Mouse (Mus musculus): ENCODE results near the gene Men1. TPM values are rescaled to one million over a fixed set of nuclear protein-coding genes. Genes with fewer than 3 reads are reported as not detected.

Gene Men1
- polyA plus RNA-seq, 1 experiment from 2014 or later: 61.3 TPM

GRCm38 (mm10) chr19:6335458-6335827, 664 bp downstream of the Men1 start:
- peak overlapping the region; percentile 94 for H3K4me2 ChIP-seq (ENCODE audit: low read depth, low read length)
- H3K4me3 ChIP-seq (ENCODE audit: low read length): peak overlapping the region; percentile 90
- no peaks in the 10 kb centered on the region for H3K27me3 ChIP-seq (replicated peaks; ENCODE audit: control insufficient read depth, insufficient read depth, low read length)
- H3K36me3 ChIP-seq (ENCODE audit: control insufficient read depth, insufficient read depth, low read length): peaks cover 19% of the 10 kb centered on the region
- peak overlapping the region; percentile 75 for H3K27ac ChIP-seq (ENCODE audit: low read length)
- no peaks in the 10 kb centered on the region for H3K9me3 ChIP-seq (ENCODE audit: control insufficient read depth, low read length)
- H3K4me1 ChIP-seq (ENCODE audit: control insufficient read depth, insufficient read depth, low read length): peaks cover 31% of the 10 kb centered on the region
- H3K9ac ChIP-seq (ENCODE audit: low read depth, low read length): peak overlapping the region; percentile 89
- ATAC-seq: peak; percentile 17
- 1% methylated on average over 25 of the region's 25 CpGs for WGBS

- WGBS: 90% methylated on average over 10 of the region's 10 CpGs
- 0 out of 2 replicates have a peak overlapping the region, but pooled peaks have one; percentile 94 for H3K4me2 ChIP-seq (ENCODE audit: low read depth, low read length)
- H3K9me3 ChIP-seq (ENCODE audit: control insufficient read depth, low read length): no peaks in the 10 kb centered on the region
- H3K27me3 ChIP-seq (replicated peaks; ENCODE audit: control insufficient read depth, insufficient read depth, low read length): no peaks in the 10 kb centered on the region
- peaks cover 31% of the 10 kb centered on the region for H3K4me1 ChIP-seq (ENCODE audit: control insufficient read depth, insufficient read depth, low read length)
- no peak overlapping the region for H3K27ac ChIP-seq (ENCODE audit: low read length)
- no peak for ATAC-seq
- peaks cover 19% of the 10 kb centered on the region for H3K36me3 ChIP-seq (ENCODE audit: control insufficient read depth, insufficient read depth, low read length)
- H3K4me3 ChIP-seq (ENCODE audit: low read length): no peak overlapping the region
- peak overlapping the region; percentile 89; the same call in 1 of the 2 replicates for H3K9ac ChIP-seq (ENCODE audit: low read depth, low read length)
Measured at GRCm38 (mm10) chr19:6336920-6337319, 2.1 kb downstream of the Men1 start.

- Histone ChIP-seq H3K4me1 (ENCODE audit: control insufficient read depth, insufficient read depth, low read length) (peaks cover 35% of the 10 kb centered on the region), H3K36me3 (ENCODE audit: control insufficient read depth, insufficient read depth, low read length) (peaks cover 19% of the 10 kb centered on the region), H3K4me2 (ENCODE audit: low read depth, low read length) (no peak overlapping the region), H3K9ac (ENCODE audit: low read depth, low read length) (no peak overlapping the region), H3K27ac (ENCODE audit: low read length) (no peak overlapping the region), H3K4me3 (ENCODE audit: low read length) (no peak overlapping the region), H3K9me3 (ENCODE audit: control insufficient read depth, low read length) (no peaks in the 10 kb centered on the region), H3K27me3 (replicated peaks; ENCODE audit: control insufficient read depth, insufficient read depth, low read length) (no peaks in the 10 kb centered on the region)
- WGBS: 95% methylated on average over 7 of the region's 7 CpGs
- ATAC-seq: no peak
Measured at GRCm38 (mm10) chr19:6338171-6338570, 3.4 kb downstream of the Men1 start.

GRCm38 (mm10) chr19:6338716-6339115, 3.9 kb downstream of the Men1 start:
- Histone ChIP-seq H3K27ac (ENCODE audit: low read length) (no peak overlapping the region), H3K4me1 (ENCODE audit: control insufficient read depth, insufficient read depth, low read length) (peaks cover 35% of the 10 kb centered on the region), H3K9ac (ENCODE audit: low read depth, low read length) (no peak overlapping the region), H3K4me2 (ENCODE audit: low read depth, low read length) (no peak overlapping the region), H3K36me3 (ENCODE audit: control insufficient read depth, insufficient read depth, low read length) (peaks cover 19% of the 10 kb centered on the region), H3K27me3 (replicated peaks; ENCODE audit: control insufficient read depth, insufficient read depth, low read length) (no peaks in the 10 kb centered on the region), H3K9me3 (ENCODE audit: control insufficient read depth, low read length) (no peaks in the 10 kb centered on the region), H3K4me3 (ENCODE audit: low read length) (no peak overlapping the region)
- WGBS: 87% methylated on average over 11 of the region's 11 CpGs
- ATAC-seq: no peak

GRCm38 (mm10) chr19:6339191-6339590, 4.4 kb downstream of the Men1 start:
- H3K4me2 ChIP-seq (ENCODE audit: low read depth, low read length): no peak overlapping the region
- WGBS: 94% methylated on average over 6 of the region's 6 CpGs
- H3K9ac ChIP-seq (ENCODE audit: low read depth, low read length): no peak overlapping the region
- H3K9me3 ChIP-seq (ENCODE audit: control insufficient read depth, low read length): no peaks in the 10 kb centered on the region
- H3K4me1 ChIP-seq (ENCODE audit: control insufficient read depth, insufficient read depth, low read length): peaks cover 32% of the 10 kb centered on the region
- peaks cover 19% of the 10 kb centered on the region for H3K36me3 ChIP-seq (ENCODE audit: control insufficient read depth, insufficient read depth, low read length)
- no peak overlapping the region for H3K27ac ChIP-seq (ENCODE audit: low read length)
- H3K4me3 ChIP-seq (ENCODE audit: low read length): no peak overlapping the region
- H3K27me3 ChIP-seq (replicated peaks; ENCODE audit: control insufficient read depth, insufficient read depth, low read length): no peaks in the 10 kb centered on the region
- no peak for ATAC-seq

GRCm38 (mm10) chr19:6339890-6340504, 5.2 kb downstream of the Men1 start:
- Histone ChIP-seq H3K9ac (ENCODE audit: low read depth, low read length) (peak overlapping the region; percentile 80; the same call in 1 of the 2 replicates), H3K36me3 (ENCODE audit: control insufficient read depth, insufficient read depth, low read length) (peaks cover 19% of the 10 kb centered on the region), H3K4me1 (ENCODE audit: control insufficient read depth, insufficient read depth, low read length) (peaks cover 29% of the 10 kb centered on the region), H3K27me3 (replicated peaks; ENCODE audit: control insufficient read depth, insufficient read depth, low read length) (no peaks in the 10 kb centered on the region), H3K4me3 (ENCODE audit: low read length) (no peak overlapping the region), H3K9me3 (ENCODE audit: control insufficient read depth, low read length) (no peaks in the 10 kb centered on the region), H3K27ac (ENCODE audit: low read length) (peak overlapping the region; percentile 47; the same call in 1 of the 2 replicates), H3K4me2 (ENCODE audit: low read depth, low read length) (peak overlapping the region; percentile 97)
- ATAC-seq: no peak
- 72% methylated on average over 15 of the region's 15 CpGs for WGBS

- H3K4me2 ChIP-seq (ENCODE audit: low read depth, low read length): peak within 1 kb of the TSS; percentile 97
- H3K4me1 ChIP-seq (ENCODE audit: control insufficient read depth, insufficient read depth, low read length): peaks cover 27% of the 10 kb centered on the region
- H3K9me3 ChIP-seq (ENCODE audit: control insufficient read depth, low read length): no peaks in the 10 kb centered on the region
- WGBS: 4% methylated on average over 66 of the region's 72 CpGs
- ATAC-seq: peak; percentile 88
- H3K4me3 ChIP-seq (ENCODE audit: low read length): peak within 1 kb of the TSS; percentile 73
- H3K27me3 ChIP-seq (replicated peaks; ENCODE audit: control insufficient read depth, insufficient read depth, low read length): no peaks in the 10 kb centered on the region
- H3K9ac ChIP-seq (ENCODE audit: low read depth, low read length): peak within 1 kb of the TSS; percentile 80
- H3K36me3 ChIP-seq (ENCODE audit: control insufficient read depth, insufficient read depth, low read length): peaks cover 19% of the 10 kb centered on the region
- H3K27ac ChIP-seq (ENCODE audit: low read length): peak within 1 kb of the TSS; percentile 54
Measured at GRCm38 (mm10) chr19:6340524-6341452, 6.0 kb downstream of the Men1 start, which contains the start of gene Map4k2. Map4k2 (plus strand) TSS chr19:6341135.

- H3K9ac ChIP-seq (ENCODE audit: low read depth, low read length): peak overlapping the region; percentile 80
- ATAC-seq: no peak; the same call in 1 of the 2 replicates
- no peaks in the 10 kb centered on the region for H3K9me3 ChIP-seq (ENCODE audit: control insufficient read depth, low read length)
- peak overlapping the region; percentile 97 for H3K4me2 ChIP-seq (ENCODE audit: low read depth, low read length)
- 11% methylated on average over 23 of the region's 23 CpGs for WGBS
- H3K36me3 ChIP-seq (ENCODE audit: control insufficient read depth, insufficient read depth, low read length): peaks cover 19% of the 10 kb centered on the region
- peaks cover 19% of the 10 kb centered on the region for H3K4me1 ChIP-seq (ENCODE audit: control insufficient read depth, insufficient read depth, low read length)
- no peaks in the 10 kb centered on the region for H3K27me3 ChIP-seq (replicated peaks; ENCODE audit: control insufficient read depth, insufficient read depth, low read length)
- peak overlapping the region; percentile 73 for H3K4me3 ChIP-seq (ENCODE audit: low read length)
- peak overlapping the region; percentile 54; the same call in 1 of the 2 replicates for H3K27ac ChIP-seq (ENCODE audit: low read length)
Measured at GRCm38 (mm10) chr19:6341453-6342077, 6.8 kb downstream of the Men1 start.

Data from intestine, embryonic 16.5 days (tissue).